Mouse (Mus musculus): ENCODE results near the gene Gm20683.
"Not testable (repeated sequence)": the region's sequence is repeated elsewhere in the genome, so short reads cannot be mapped to it uniquely, and the experiment has no call there.

Gene Gm20683

GRCm38 (mm10) chr17:25828223-25828594 lies 13.4 kb downstream of the Gm20683 start:
- DNase-seq (ENCODE audit: low spot score in 2 of 2) = no peak

- DNase-seq (ENCODE audit: low spot score in 2 of 2) = no peak
Measured at GRCm38 (mm10) chr17:25827546-25828222, 13.9 kb downstream of the Gm20683 start.

- no peak for DNase-seq (ENCODE audit: low spot score in 2 of 2)
Measured at GRCm38 (mm10) chr17:25827011-25827410, 14.6 kb downstream of the Gm20683 start.

GRCm38 (mm10) chr17:25825984-25826570 lies 15.5 kb downstream of the Gm20683 start:
- no peak for DNase-seq (ENCODE audit: low spot score in 2 of 2)

GRCm38 (mm10) chr17:25825311-25825710 lies 16.3 kb downstream of the Gm20683 start:
- no peak for DNase-seq (ENCODE audit: low spot score in 2 of 2)

- no peak for DNase-seq (ENCODE audit: low spot score in 2 of 2)
Measured at GRCm38 (mm10) chr17:25824362-25825142, 17.0 kb downstream of the Gm20683 start.

- DNase-seq (ENCODE audit: low spot score in 2 of 2) = peak; percentile 73 to 86
Measured at GRCm38 (mm10) chr17:25823452-25823851, 18.1 kb downstream of the Gm20683 start, which contains the start of gene Wdr24. Wdr24 (plus strand) TSS chr17:25823627.

GRCm38 (mm10) chr17:25818851-25819780 lies 22.4 kb downstream of the Gm20683 start:
- no peak for DNase-seq (ENCODE audit: low spot score in 2 of 2)

- no peak for DNase-seq (ENCODE audit: low spot score in 2 of 2)
Measured at GRCm38 (mm10) chr17:25817662-25818061, 23.9 kb downstream of the Gm20683 start.

GRCm38 (mm10) chr17:25813471-25813870 lies 28.1 kb downstream of the Gm20683 start:
- DNase-seq (ENCODE audit: low spot score in 2 of 2) = peak; percentile 88 to 90

- DNase-seq (ENCODE audit: low spot score in 2 of 2) = no peak
Measured at GRCm38 (mm10) chr17:25810890-25811289, 30.7 kb downstream of the Gm20683 start.

GRCm38 (mm10) chr17:25809606-25810340 lies 31.8 kb downstream of the Gm20683 start:
- DNase-seq (ENCODE audit: low spot score in 2 of 2) = peak; percentile 45 to 53

GRCm38 (mm10) chr17:25808789-25809605 lies 32.6 kb downstream of the Gm20683 start, which contains the start of gene Fbxl16:
Fbxl16 (plus strand) TSS chr17:25809085.
- DNase-seq (ENCODE audit: low spot score in 2 of 2) = peak; percentile 90 to 92

GRCm38 (mm10) chr17:25808028-25808427 lies 33.5 kb downstream of the Gm20683 start:
- no peak for DNase-seq (ENCODE audit: low spot score in 2 of 2)

GRCm38 (mm10) chr17:25807452-25807851 lies 34.1 kb downstream of the Gm20683 start:
- not testable (repeated sequence) for DNase-seq (ENCODE audit: low spot score in 2 of 2)

GRCm38 (mm10) chr17:25806507-25806906 lies 35.1 kb downstream of the Gm20683 start:
- no peak for DNase-seq (ENCODE audit: low spot score in 2 of 2)

GRCm38 (mm10) chr17:25802825-25803517 lies 38.6 kb downstream of the Gm20683 start:
- peak; percentile 79 to 88 for DNase-seq (ENCODE audit: low spot score in 2 of 2)

GRCm38 (mm10) chr17:25801029-25801428 lies 40.5 kb downstream of the Gm20683 start:
- DNase-seq (ENCODE audit: low spot score in 2 of 2) = peak in 1 of 2 experiments; percentile 84

- DNase-seq (ENCODE audit: low spot score in 2 of 2) = peak in 1 of 2 experiments; percentile 67
Measured at GRCm38 (mm10) chr17:25796951-25797369, 44.6 kb downstream of the Gm20683 start, which contains the start of gene Metrn. Metrn (minus strand) TSS chr17:25797136.
